Mouse (Mus musculus) E14TG2a.4 (cell line): Measurements from ENCODE around the gene Sfxn5.

Source experiments
- CTCF ChIP-seq: conservative IDR thresholded peaks from 2 replicates; pipeline ENCODE4 v1.5.1; 2014; ENCODE audit warnings: low read length
- NANOG ChIP-seq: IDR thresholded peaks from 2 replicates; pipeline ENCODE4 v1.6.1; 2014; ENCODE audit warnings: borderline replicate concordance, low read length, mixed read lengths
- POU5F1 ChIP-seq: IDR thresholded peaks from 2 replicates; pipeline ENCODE4 v1.6.1; 2014; ENCODE audit warnings: low read length, borderline replicate concordance

DNA sequence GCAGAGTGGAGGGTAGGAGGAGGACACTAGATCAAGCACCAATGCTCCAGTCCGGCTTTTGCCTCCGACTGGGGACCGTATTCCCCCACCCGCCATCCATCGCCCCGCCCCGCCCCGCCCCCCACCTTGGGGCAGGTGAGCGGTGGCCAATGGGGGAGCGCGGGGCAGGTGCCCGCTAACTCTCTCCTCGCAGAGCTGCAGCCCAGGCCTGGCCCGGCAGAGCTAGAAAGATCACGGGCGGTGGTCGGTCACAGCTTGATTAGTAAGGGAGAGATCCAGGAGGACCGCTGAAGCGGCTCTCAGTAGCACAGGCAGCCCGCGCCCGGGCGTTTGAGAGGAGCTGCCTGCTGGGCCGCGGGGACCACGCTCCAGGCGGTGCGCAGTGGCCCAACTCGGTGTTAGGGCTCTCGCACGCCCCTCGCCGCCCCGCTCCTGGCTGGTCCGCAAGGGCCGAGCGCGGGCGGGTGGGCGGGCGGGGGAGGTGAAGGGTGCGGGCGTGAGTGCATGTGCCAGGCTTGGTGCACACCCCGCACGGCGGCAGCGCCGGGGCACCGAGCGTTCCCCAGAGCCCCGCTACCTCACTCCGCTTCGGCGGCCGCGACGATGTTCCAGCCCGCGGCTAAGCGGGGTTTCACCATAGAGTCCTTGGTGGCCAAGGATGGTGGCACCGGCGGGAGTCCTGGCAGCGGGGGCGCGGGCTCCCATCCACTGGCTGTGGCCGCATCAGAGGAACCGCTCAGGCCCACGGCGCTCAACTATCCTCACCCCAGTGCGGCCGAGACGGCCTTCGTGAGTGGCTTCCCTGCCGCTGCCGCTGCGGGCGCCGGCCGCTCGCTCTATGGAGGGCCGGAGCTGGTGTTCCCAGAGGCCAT, 145.6 kb downstream of the Sfxn5 start, which contains the start of gene Emx1:
- TF ChIP-seq CTCF (no peak), POU5F1 (no peak), NANOG (no peak)
